Mouse (Mus musculus): ENCODE data around the gene Gm20388. TPM values are rescaled to one million over a fixed set of nuclear protein-coding genes. Genes with fewer than 3 reads are reported as not detected.

The Gm20388 gene
- polyA plus RNA-seq, 1 experiment from 2014 or later, result 12.4 TPM

GRCm38 (mm10) chr8:121734262-121734661 is 1823.6 kb downstream of the Gm20388 start:
- 89% methylated on average over 16 of the region's 16 CpGs for WGBS
- peaks cover 18% of the 10 kb centered on the region for H3K4me1 ChIP-seq (ENCODE audit: control insufficient read depth, insufficient read depth, low read depth, low read length)
- H3K27ac ChIP-seq (ENCODE audit: low read depth, low read length), result no peak overlapping the region
- peaks cover 2% of the 10 kb centered on the region for H3K27me3 ChIP-seq (replicated peaks; ENCODE audit: control insufficient read depth, insufficient read depth, low read length)
- H3K36me3 ChIP-seq (ENCODE audit: control insufficient read depth, insufficient read depth, low read length), result no peaks in the 10 kb centered on the region
- H3K9me3 ChIP-seq (ENCODE audit: control insufficient read depth, low read length), result no peaks in the 10 kb centered on the region
- H3K9ac ChIP-seq (ENCODE audit: low read depth, low read length), result no peak overlapping the region
- H3K4me3 ChIP-seq (ENCODE audit: low read length), result no peak overlapping the region
- no peak for ATAC-seq
- no peak overlapping the region for H3K4me2 ChIP-seq (ENCODE audit: low read length)

- H3K27me3 ChIP-seq (replicated peaks; ENCODE audit: control insufficient read depth, insufficient read depth, low read length), result no peaks in the 10 kb centered on the region; the same call in 1 of the 2 replicates
- no peak for ATAC-seq
- no peak overlapping the region for H3K9ac ChIP-seq (ENCODE audit: low read depth, low read length)
- peaks cover 15% of the 10 kb centered on the region for H3K4me1 ChIP-seq (ENCODE audit: control insufficient read depth, insufficient read depth, low read depth, low read length)
- H3K4me3 ChIP-seq (ENCODE audit: low read length), result no peak overlapping the region
- H3K36me3 ChIP-seq (ENCODE audit: control insufficient read depth, insufficient read depth, low read length), result no peaks in the 10 kb centered on the region
- WGBS, result 18% methylated on average over 7 of the region's 7 CpGs
- H3K4me2 ChIP-seq (ENCODE audit: low read length), result no peak overlapping the region
- H3K27ac ChIP-seq (ENCODE audit: low read depth, low read length), result no peak overlapping the region
- no peaks in the 10 kb centered on the region for H3K9me3 ChIP-seq (ENCODE audit: control insufficient read depth, low read length)
Observed at GRCm38 (mm10) chr8:121736236-121736635, 1825.6 kb downstream of the Gm20388 start.

GRCm38 (mm10) chr8:121740721-121741120 is 1830.1 kb downstream of the Gm20388 start:
- H3K9me3 ChIP-seq (ENCODE audit: control insufficient read depth, low read length), result no peaks in the 10 kb centered on the region
- 88% methylated on average over 10 of the region's 10 CpGs for WGBS
- no peak overlapping the region for H3K9ac ChIP-seq (ENCODE audit: low read depth, low read length)
- H3K4me1 ChIP-seq (ENCODE audit: control insufficient read depth, insufficient read depth, low read depth, low read length), result no peaks in the 10 kb centered on the region
- H3K27ac ChIP-seq (ENCODE audit: low read depth, low read length), result no peak overlapping the region
- H3K27me3 ChIP-seq (replicated peaks; ENCODE audit: control insufficient read depth, insufficient read depth, low read length), result no peaks in the 10 kb centered on the region
- H3K4me2 ChIP-seq (ENCODE audit: low read length), result no peak overlapping the region
- H3K4me3 ChIP-seq (ENCODE audit: low read length), result no peak overlapping the region
- no peak for ATAC-seq
- H3K36me3 ChIP-seq (ENCODE audit: control insufficient read depth, insufficient read depth, low read length), result no peaks in the 10 kb centered on the region

- 75% methylated on average over 9 of the region's 9 CpGs for WGBS
- no peak overlapping the region for H3K27ac ChIP-seq (ENCODE audit: low read depth, low read length)
- H3K27me3 ChIP-seq (replicated peaks; ENCODE audit: control insufficient read depth, insufficient read depth, low read length), result no peaks in the 10 kb centered on the region
- H3K4me2 ChIP-seq (ENCODE audit: low read length), result no peak overlapping the region
- no peak for ATAC-seq
- no peaks in the 10 kb centered on the region for H3K4me1 ChIP-seq (ENCODE audit: control insufficient read depth, insufficient read depth, low read depth, low read length)
- peaks cover 6% of the 10 kb centered on the region for H3K9me3 ChIP-seq (ENCODE audit: control insufficient read depth, low read length)
- no peak overlapping the region for H3K9ac ChIP-seq (ENCODE audit: low read depth, low read length)
- peaks cover 2% of the 10 kb centered on the region; the same call in 1 of the 2 replicates for H3K36me3 ChIP-seq (ENCODE audit: control insufficient read depth, insufficient read depth, low read length)
- no peak overlapping the region for H3K4me3 ChIP-seq (ENCODE audit: low read length)
Observed at GRCm38 (mm10) chr8:121749501-121749900, 1838.9 kb downstream of the Gm20388 start.

GRCm38 (mm10) chr8:121750512-121750911 is 1839.9 kb downstream of the Gm20388 start:
- Histone ChIP-seq H3K9ac (ENCODE audit: low read depth, low read length) (no peak overlapping the region), H3K9me3 (ENCODE audit: control insufficient read depth, low read length) (peaks cover 6% of the 10 kb centered on the region), H3K36me3 (ENCODE audit: control insufficient read depth, insufficient read depth, low read length) (peaks cover 2% of the 10 kb centered on the region; the same call in 1 of the 2 replicates), H3K27ac (ENCODE audit: low read depth, low read length) (no peak overlapping the region), H3K4me2 (ENCODE audit: low read length) (no peak overlapping the region), H3K4me3 (ENCODE audit: low read length) (no peak overlapping the region), H3K4me1 (ENCODE audit: control insufficient read depth, insufficient read depth, low read depth, low read length) (no peaks in the 10 kb centered on the region), H3K27me3 (replicated peaks; ENCODE audit: control insufficient read depth, insufficient read depth, low read length) (no peaks in the 10 kb centered on the region)
- no peak for ATAC-seq
- WGBS, result 38% methylated on average over 3 of the region's 3 CpGs

GRCm38 (mm10) chr8:121751407-121751806 is 1840.8 kb downstream of the Gm20388 start:
- Histone ChIP-seq H3K27ac (ENCODE audit: low read depth, low read length) (no peak overlapping the region), H3K4me1 (ENCODE audit: control insufficient read depth, insufficient read depth, low read depth, low read length) (no peaks in the 10 kb centered on the region), H3K27me3 (replicated peaks; ENCODE audit: control insufficient read depth, insufficient read depth, low read length) (no peaks in the 10 kb centered on the region), H3K4me2 (ENCODE audit: low read length) (no peak overlapping the region), H3K4me3 (ENCODE audit: low read length) (no peak overlapping the region), H3K9ac (ENCODE audit: low read depth, low read length) (no peak overlapping the region), H3K9me3 (ENCODE audit: control insufficient read depth, low read length) (peaks cover 6% of the 10 kb centered on the region), H3K36me3 (ENCODE audit: control insufficient read depth, insufficient read depth, low read length) (peaks cover 2% of the 10 kb centered on the region; the same call in 1 of the 2 replicates)
- WGBS, result 29% methylated on average over 3 of the region's 3 CpGs
- no peak for ATAC-seq

- H3K27me3 ChIP-seq (replicated peaks; ENCODE audit: control insufficient read depth, insufficient read depth, low read length), result no peaks in the 10 kb centered on the region
- WGBS, result 72% methylated on average over 12 of the region's 12 CpGs
- no peak overlapping the region for H3K27ac ChIP-seq (ENCODE audit: low read depth, low read length)
- no peak for ATAC-seq
- no peaks in the 10 kb centered on the region for H3K9me3 ChIP-seq (ENCODE audit: control insufficient read depth, low read length)
- H3K4me1 ChIP-seq (ENCODE audit: control insufficient read depth, insufficient read depth, low read depth, low read length), result peaks cover 2% of the 10 kb centered on the region; the same call in 1 of the 2 replicates
- H3K4me3 ChIP-seq (ENCODE audit: low read length), result no peak overlapping the region
- H3K36me3 ChIP-seq (ENCODE audit: control insufficient read depth, insufficient read depth, low read length), result no peaks in the 10 kb centered on the region; the same call in none of the 2 replicates
- H3K9ac ChIP-seq (ENCODE audit: low read depth, low read length), result no peak overlapping the region
- no peak overlapping the region for H3K4me2 ChIP-seq (ENCODE audit: low read length)
Observed at GRCm38 (mm10) chr8:121758470-121758869, 1847.8 kb downstream of the Gm20388 start.

GRCm38 (mm10) chr8:121760484-121760883 is 1849.8 kb downstream of the Gm20388 start:
- Histone ChIP-seq H3K4me3 (ENCODE audit: low read length) (no peak overlapping the region), H3K4me1 (ENCODE audit: control insufficient read depth, insufficient read depth, low read depth, low read length) (peaks cover 5% of the 10 kb centered on the region; the same call in 1 of the 2 replicates), H3K27ac (ENCODE audit: low read depth, low read length) (no peak overlapping the region), H3K4me2 (ENCODE audit: low read length) (no peak overlapping the region), H3K36me3 (ENCODE audit: control insufficient read depth, insufficient read depth, low read length) (no peaks in the 10 kb centered on the region; the same call in none of the 2 replicates), H3K9ac (ENCODE audit: low read depth, low read length) (no peak overlapping the region), H3K27me3 (replicated peaks; ENCODE audit: control insufficient read depth, insufficient read depth, low read length) (no peaks in the 10 kb centered on the region), H3K9me3 (ENCODE audit: control insufficient read depth, low read length) (no peaks in the 10 kb centered on the region)
- no peak for ATAC-seq
- 78% methylated on average over 7 of the region's 7 CpGs for WGBS

GRCm38 (mm10) chr8:121761480-121761879 is 1850.8 kb downstream of the Gm20388 start:
- H3K27me3 ChIP-seq (replicated peaks; ENCODE audit: control insufficient read depth, insufficient read depth, low read length), result no peaks in the 10 kb centered on the region
- 41% methylated on average over 10 of the region's 10 CpGs for WGBS
- ATAC-seq, result no peak
- no peak overlapping the region for H3K4me3 ChIP-seq (ENCODE audit: low read length)
- no peaks in the 10 kb centered on the region; the same call in none of the 2 replicates for H3K36me3 ChIP-seq (ENCODE audit: control insufficient read depth, insufficient read depth, low read length)
- peaks cover 5% of the 10 kb centered on the region; the same call in 1 of the 2 replicates for H3K4me1 ChIP-seq (ENCODE audit: control insufficient read depth, insufficient read depth, low read depth, low read length)
- H3K27ac ChIP-seq (ENCODE audit: low read depth, low read length), result no peak overlapping the region
- H3K9me3 ChIP-seq (ENCODE audit: control insufficient read depth, low read length), result no peaks in the 10 kb centered on the region
- H3K9ac ChIP-seq (ENCODE audit: low read depth, low read length), result no peak overlapping the region
- no peak overlapping the region for H3K4me2 ChIP-seq (ENCODE audit: low read length)
